Mouse (Mus musculus): Measurements from ENCODE around the gene Rnf152.

Rnf152 gene

GRCm38 (mm10) chr1:105291859-105292258 is 64.7 kb downstream of the Rnf152 start:
- Histone ChIP-seq H3K4me1 (replicated peaks; ENCODE audit: low read depth, low read length) (no peaks in the 10 kb centered on the region), H3K4me3 (replicated peaks; ENCODE audit: low read length) (no peak overlapping the region), H3K36me3 (ENCODE audit: insufficient read depth, low read length) (no peaks in the 10 kb centered on the region), H3K27me3 (ENCODE audit: insufficient read depth, low read length) (no peaks in the 10 kb centered on the region), H3K9me3 (ENCODE audit: low read length) (no peaks in the 10 kb centered on the region)
- TF ChIP-seq POU5F1 (IDR thresholded peaks at IDR 0.05; ENCODE audit: borderline replicate concordance, low read length) (no peak), CTCF (conservative IDR thresholded peaks at IDR 0.05; ENCODE audit: low read length) (no peak), NANOG (IDR thresholded peaks at IDR 0.05; ENCODE audit: borderline replicate concordance, low read length) (no peak)

- no peaks in the 10 kb centered on the region for H3K27me3 ChIP-seq (ENCODE audit: insufficient read depth, low read length)
- TF ChIP-seq NANOG (IDR thresholded peaks at IDR 0.05; ENCODE audit: borderline replicate concordance, low read length), result no peak
- no peak for TF ChIP-seq CTCF (conservative IDR thresholded peaks at IDR 0.05; ENCODE audit: low read length)
- TF ChIP-seq POU5F1 (IDR thresholded peaks at IDR 0.05; ENCODE audit: borderline replicate concordance, low read length), result no peak
- no peaks in the 10 kb centered on the region for H3K9me3 ChIP-seq (ENCODE audit: low read length)
- H3K4me1 ChIP-seq (replicated peaks; ENCODE audit: low read depth, low read length), result 0 out of 2 replicates have a peak, but pooled peaks cover 2% of the 10 kb centered on the region
- no peak overlapping the region for H3K4me3 ChIP-seq (replicated peaks; ENCODE audit: low read length)
- no peaks in the 10 kb centered on the region for H3K36me3 ChIP-seq (ENCODE audit: insufficient read depth, low read length)
Observed at GRCm38 (mm10) chr1:105287536-105287935, 69.0 kb downstream of the Rnf152 start.

- Histone ChIP-seq H3K27me3 (ENCODE audit: insufficient read depth, low read length) (no peaks in the 10 kb centered on the region), H3K4me1 (replicated peaks; ENCODE audit: low read depth, low read length) (0 out of 2 replicates have a peak, but pooled peaks cover 2% of the 10 kb centered on the region), H3K4me3 (replicated peaks; ENCODE audit: low read length) (no peak overlapping the region), H3K9me3 (ENCODE audit: low read length) (no peaks in the 10 kb centered on the region), H3K36me3 (ENCODE audit: insufficient read depth, low read length) (no peaks in the 10 kb centered on the region)
- TF ChIP-seq CTCF (conservative IDR thresholded peaks at IDR 0.05; ENCODE audit: low read length) (no peak), POU5F1 (IDR thresholded peaks at IDR 0.05; ENCODE audit: borderline replicate concordance, low read length) (no peak), NANOG (IDR thresholded peaks at IDR 0.05; ENCODE audit: borderline replicate concordance, low read length) (no peak)
Observed at GRCm38 (mm10) chr1:105286906-105287305, 69.6 kb downstream of the Rnf152 start.

- no peak for TF ChIP-seq CTCF (conservative IDR thresholded peaks at IDR 0.05; ENCODE audit: low read length)
- TF ChIP-seq NANOG (IDR thresholded peaks at IDR 0.05; ENCODE audit: borderline replicate concordance, low read length), result no peak
- no peak for TF ChIP-seq POU5F1 (IDR thresholded peaks at IDR 0.05; ENCODE audit: borderline replicate concordance, low read length)
- Histone ChIP-seq H3K36me3 (ENCODE audit: insufficient read depth, low read length) (no peaks in the 10 kb centered on the region), H3K4me1 (replicated peaks; ENCODE audit: low read depth, low read length) (0 out of 2 replicates have a peak, but pooled peaks cover 2% of the 10 kb centered on the region), H3K27me3 (ENCODE audit: insufficient read depth, low read length) (no peaks in the 10 kb centered on the region), H3K9me3 (ENCODE audit: low read length) (no peaks in the 10 kb centered on the region), H3K4me3 (replicated peaks; ENCODE audit: low read length) (no peak overlapping the region)
Observed at GRCm38 (mm10) chr1:105285001-105285400, 71.5 kb downstream of the Rnf152 start.

- no peaks in the 10 kb centered on the region for H3K27me3 ChIP-seq (ENCODE audit: insufficient read depth, low read length)
- H3K4me1 ChIP-seq (replicated peaks; ENCODE audit: low read depth, low read length), result 0 out of 2 replicates have a peak, but pooled peaks cover 2% of the 10 kb centered on the region
- no peaks in the 10 kb centered on the region for H3K9me3 ChIP-seq (ENCODE audit: low read length)
- no peak for TF ChIP-seq NANOG (IDR thresholded peaks at IDR 0.05; ENCODE audit: borderline replicate concordance, low read length)
- TF ChIP-seq POU5F1 (IDR thresholded peaks at IDR 0.05; ENCODE audit: borderline replicate concordance, low read length), result no peak
- no peak for TF ChIP-seq CTCF (conservative IDR thresholded peaks at IDR 0.05; ENCODE audit: low read length)
- H3K36me3 ChIP-seq (ENCODE audit: insufficient read depth, low read length), result no peaks in the 10 kb centered on the region
- no peak overlapping the region for H3K4me3 ChIP-seq (replicated peaks; ENCODE audit: low read length)
Observed at GRCm38 (mm10) chr1:105284116-105284515, 72.4 kb downstream of the Rnf152 start.

- TF ChIP-seq POU5F1 (IDR thresholded peaks at IDR 0.05; ENCODE audit: borderline replicate concordance, low read length), result no peak
- no peak for TF ChIP-seq CTCF (conservative IDR thresholded peaks at IDR 0.05; ENCODE audit: low read length)
- TF ChIP-seq NANOG (IDR thresholded peaks at IDR 0.05; ENCODE audit: borderline replicate concordance, low read length), result no peak
- Histone ChIP-seq H3K36me3 (ENCODE audit: insufficient read depth, low read length) (no peaks in the 10 kb centered on the region), H3K27me3 (ENCODE audit: insufficient read depth, low read length) (no peaks in the 10 kb centered on the region), H3K4me1 (replicated peaks; ENCODE audit: low read depth, low read length) (0 out of 2 replicates have a peak, but pooled peaks cover 2% of the 10 kb centered on the region), H3K4me3 (replicated peaks; ENCODE audit: low read length) (no peak overlapping the region), H3K9me3 (ENCODE audit: low read length) (no peaks in the 10 kb centered on the region)
Observed at GRCm38 (mm10) chr1:105281277-105281676, 75.2 kb downstream of the Rnf152 start.

- TF ChIP-seq CTCF (conservative IDR thresholded peaks at IDR 0.05; ENCODE audit: low read length), result no peak
- no peak for TF ChIP-seq POU5F1 (IDR thresholded peaks at IDR 0.05; ENCODE audit: borderline replicate concordance, low read length)
- Histone ChIP-seq H3K27me3 (ENCODE audit: insufficient read depth, low read length) (no peaks in the 10 kb centered on the region), H3K4me1 (replicated peaks; ENCODE audit: low read depth, low read length) (0 out of 2 replicates have a peak, but pooled peaks cover 2% of the 10 kb centered on the region), H3K36me3 (ENCODE audit: insufficient read depth, low read length) (no peaks in the 10 kb centered on the region), H3K4me3 (replicated peaks; ENCODE audit: low read length) (no peak overlapping the region), H3K9me3 (ENCODE audit: low read length) (no peaks in the 10 kb centered on the region)
Observed at GRCm38 (mm10) chr1:105280160-105280559, 76.3 kb downstream of the Rnf152 start.

- H3K27me3 ChIP-seq (ENCODE audit: insufficient read depth, low read length), result no peaks in the 10 kb centered on the region
- TF ChIP-seq POU5F1 (IDR thresholded peaks at IDR 0.05; ENCODE audit: borderline replicate concordance, low read length) (no peak), CTCF (conservative IDR thresholded peaks at IDR 0.05; ENCODE audit: low read length) (no peak), NANOG (IDR thresholded peaks at IDR 0.05; ENCODE audit: borderline replicate concordance, low read length) (no peak)
- no peaks in the 10 kb centered on the region for H3K9me3 ChIP-seq (ENCODE audit: low read length)
- H3K4me3 ChIP-seq (replicated peaks; ENCODE audit: low read length), result no peak overlapping the region
- H3K4me1 ChIP-seq (replicated peaks; ENCODE audit: low read depth, low read length), result no peaks in the 10 kb centered on the region
- no peaks in the 10 kb centered on the region for H3K36me3 ChIP-seq (ENCODE audit: insufficient read depth, low read length)
Observed at GRCm38 (mm10) chr1:105274500-105275194, 81.9 kb downstream of the Rnf152 start.

GRCm38 (mm10) chr1:105271104-105271503 is 85.4 kb downstream of the Rnf152 start:
- Histone ChIP-seq H3K4me3 (replicated peaks; ENCODE audit: low read length) (no peak overlapping the region), H3K27me3 (ENCODE audit: insufficient read depth, low read length) (no peaks in the 10 kb centered on the region), H3K36me3 (ENCODE audit: insufficient read depth, low read length) (no peaks in the 10 kb centered on the region), H3K9me3 (ENCODE audit: low read length) (no peaks in the 10 kb centered on the region), H3K4me1 (replicated peaks; ENCODE audit: low read depth, low read length) (no peaks in the 10 kb centered on the region)
- TF ChIP-seq POU5F1 (IDR thresholded peaks at IDR 0.05; ENCODE audit: borderline replicate concordance, low read length), result no peak
- no peak for TF ChIP-seq NANOG (IDR thresholded peaks at IDR 0.05; ENCODE audit: borderline replicate concordance, low read length)
- TF ChIP-seq CTCF (conservative IDR thresholded peaks at IDR 0.05; ENCODE audit: low read length), result no peak
